Mouse (Mus musculus) kidney, embryonic 16.5 days (tissue): ENCODE results near the gene Serpina3g. TPM values are rescaled to one million over a fixed set of nuclear protein-coding genes. Genes with fewer than 3 reads are reported as not detected.
"Not testable (repeated sequence)": the region's sequence is repeated elsewhere in the genome, so short reads cannot be mapped to it uniquely, and the experiment has no call there.

Experiments
- ATAC-seq: fragments of 200-750 bp; cut with Nextera tagmentation; 2 replicates; pipeline ENCODE4 v1.8.0; 2017; ENCODE audit warnings: moderate TSS enrichment; ENCODE audit not compliant: low FRiP score, low TSS enrichment
- H3K27ac ChIP-seq: fragments of 300-500 bp; sonication (generic); 2 replicates; pipeline ENCODE4 v1.5.1; 2014; ENCODE audit warnings: low read length
- H3K27me3 ChIP-seq: fragments of 300-500 bp; sonication (generic); 2 replicates; pipeline ENCODE4 v1.6.1; 2014; ENCODE audit warnings: low read length, control low read depth, mixed read lengths; ENCODE audit not compliant: insufficient read depth
- H3K36me3 ChIP-seq: fragments of 300-500 bp; sonication (generic); 2 replicates; pipeline ENCODE4 v1.6.1; 2014; ENCODE audit warnings: low read length, control low read depth, mixed read lengths; ENCODE audit not compliant: insufficient read depth
- H3K4me1 ChIP-seq: fragments of 300-500 bp; sonication (generic); 2 replicates; pipeline ENCODE4 v1.6.1; 2014; ENCODE audit warnings: low read length, control low read depth, mixed read lengths; ENCODE audit not compliant: insufficient read depth
- H3K4me2 ChIP-seq: fragments of 300-500 bp; sonication (generic); replicated peaks from 2 replicates; pipeline ENCODE4 v1.6.1; 2014; ENCODE audit warnings: low read depth, low read length
- H3K4me3 ChIP-seq: fragments of 300-500 bp; sonication (generic); 2 replicates; pipeline ENCODE4 v1.5.1; 2014; ENCODE audit warnings: mild to moderate bottlenecking, low read length
- H3K9ac ChIP-seq: fragments of 300-500 bp; sonication (generic); replicated peaks from 2 replicates; pipeline ENCODE4 v1.6.1; 2014; ENCODE audit warnings: low read length
- H3K9me3 ChIP-seq: fragments of 300-500 bp; sonication (generic); 2 replicates; pipeline ENCODE4 v1.6.1; 2016; ENCODE audit warnings: low read length, control low read depth
- WGBS: fragments of 180-500 bp; shearing (Covaris S2); extraction: QIAGEN DNeasy Blood & Tissue Kit; methylation state at CpG from one replicate; pipeline ENCODE4 v1.1.7; 2014; 5-methylcytosine and 5-hydroxymethylcytosine counted together
- polyA plus RNA-seq: library from polyadenylated mRNA; unstranded; fragments of >200 nt; fragmentation: Nextera tagmentation; extraction: Ambion mirVana; gene quantifications from 2 replicates; pipeline ENCODE4 v1.2.1, GENCODE M21; 2015

Serpina3g gene
- polyA plus RNA-seq, 1 experiment from 2014 or later, result 9.6 TPM

GRCm38 (mm10) chr12:104224598-104225300 lies 11.3 kb upstream of the Serpina3g start:
- no peak overlapping the region for H3K4me3 ChIP-seq
- WGBS, result 72% methylated on average over 7 of the region's 7 CpGs
- H3K4me2 ChIP-seq, result no peak overlapping the region

GRCm38 (mm10) chr12:104230762-104231161 lies 5.3 kb upstream of the Serpina3g start:
- no peak for ATAC-seq
- Histone ChIP-seq H3K4me2 (no peak overlapping the region), H3K27me3 (no peaks in the 10 kb centered on the region), H3K36me3 (no peaks in the 10 kb centered on the region), H3K4me1 (0 out of 2 replicates have a peak, but pooled peaks cover 6% of the 10 kb centered on the region), H3K27ac (no peak overlapping the region), H3K9me3 (no peaks in the 10 kb centered on the region), H3K4me3 (no peak overlapping the region), H3K9ac (no peak overlapping the region)
- 69% methylated on average over 2 of the region's 2 CpGs for WGBS

More at GRCm38 (mm10) chr12:104224598-104225300, 11.3 kb upstream of the Serpina3g start:
- ATAC-seq, result no peak
- Histone ChIP-seq H3K36me3 (no peaks in the 10 kb centered on the region), H3K9ac (no peak overlapping the region), H3K27ac (no peak overlapping the region), H3K27me3 (no peaks in the 10 kb centered on the region), H3K9me3 (no peaks in the 10 kb centered on the region), H3K4me1 (no peaks in the 10 kb centered on the region)

DNA sequence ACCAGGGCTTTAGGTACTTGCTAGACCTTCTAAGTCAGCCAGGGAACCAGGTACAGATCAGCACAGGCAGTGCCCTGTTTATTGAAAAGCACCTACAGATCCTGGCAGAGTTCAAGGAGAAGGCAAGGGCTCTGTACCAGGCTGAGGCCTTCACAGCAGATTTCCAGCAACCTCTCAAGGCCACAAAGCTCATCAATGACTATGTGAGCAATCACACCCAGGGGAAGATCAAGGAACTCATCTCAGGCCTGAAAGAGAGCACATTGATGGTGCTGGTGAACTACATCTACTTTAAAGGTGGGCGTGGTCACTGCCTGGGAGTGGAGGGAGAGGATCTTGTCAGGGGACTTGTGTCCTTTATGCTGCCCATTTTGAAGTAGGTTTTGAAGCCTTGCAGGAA lies 2.0 kb downstream of the Serpina3g start:
- H3K9me3 ChIP-seq, H3K9ac ChIP-seq, H3K4me2 ChIP-seq, H3K36me3 ChIP-seq, H3K4me3 ChIP-seq, ATAC-seq, H3K4me1 ChIP-seq, H3K27me3 ChIP-seq, H3K27ac ChIP-seq: not testable (repeated sequence)
- 96% methylated on average over 1 of the region's 1 CpGs for WGBS

- Histone ChIP-seq H3K9me3 (no peaks in the 10 kb centered on the region), H3K4me3 (no peak overlapping the region), H3K4me2 (no peak overlapping the region), H3K36me3 (no peaks in the 10 kb centered on the region), H3K4me1 (0 out of 2 replicates have a peak, but pooled peaks cover 3% of the 10 kb centered on the region), H3K27ac (no peak overlapping the region), H3K27me3 (no peaks in the 10 kb centered on the region), H3K9ac (no peak overlapping the region)
- ATAC-seq, result no peak
These were observed 7.3 kb downstream of the Serpina3g start for GRCm38 (mm10) chr12:104243307-104243706.

DNA sequence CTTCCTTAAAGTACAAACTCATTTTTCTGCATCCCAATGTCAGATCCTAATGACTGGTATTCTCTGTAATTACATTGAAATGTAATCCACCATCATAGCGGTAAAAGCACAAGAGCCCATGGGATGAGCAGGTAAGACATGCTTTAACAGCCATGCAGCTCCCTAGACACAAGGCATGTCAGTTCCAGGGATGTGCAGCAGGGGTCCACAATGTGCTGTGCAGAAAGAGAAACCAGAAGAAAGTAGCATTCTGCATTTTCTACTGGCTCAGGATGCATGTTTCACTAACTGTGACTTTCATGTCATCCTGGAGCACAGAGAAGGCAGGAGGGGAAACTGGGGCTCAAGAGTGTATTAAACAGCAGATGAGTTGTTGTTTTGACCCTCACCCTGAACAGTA lies 9.0 kb downstream of the Serpina3g start:
- ATAC-seq, result no peak
- Histone ChIP-seq H3K9me3 (no peaks in the 10 kb centered on the region), H3K4me2 (no peak overlapping the region), H3K27me3 (no peaks in the 10 kb centered on the region), H3K4me3 (no peak overlapping the region), H3K27ac (no peak overlapping the region), H3K9ac (no peak overlapping the region), H3K4me1 (0 out of 2 replicates have a peak, but pooled peaks cover 3% of the 10 kb centered on the region), H3K36me3 (no peaks in the 10 kb centered on the region)
- 77% methylated on average over 1 of the region's 1 CpGs for WGBS

- Histone ChIP-seq H3K27ac (no peak overlapping the region), H3K9me3 (no peaks in the 10 kb centered on the region), H3K9ac (no peak overlapping the region), H3K4me3 (no peak overlapping the region), H3K27me3 (no peaks in the 10 kb centered on the region), H3K4me1 (0 out of 2 replicates have a peak, but pooled peaks cover 3% of the 10 kb centered on the region), H3K4me2 (no peak overlapping the region), H3K36me3 (no peaks in the 10 kb centered on the region)
- no peak for ATAC-seq
- WGBS, result 52% methylated on average over 3 of the region's 3 CpGs
These were observed 9.6 kb downstream of the Serpina3g start for GRCm38 (mm10) chr12:104245595-104245994.

DNA sequence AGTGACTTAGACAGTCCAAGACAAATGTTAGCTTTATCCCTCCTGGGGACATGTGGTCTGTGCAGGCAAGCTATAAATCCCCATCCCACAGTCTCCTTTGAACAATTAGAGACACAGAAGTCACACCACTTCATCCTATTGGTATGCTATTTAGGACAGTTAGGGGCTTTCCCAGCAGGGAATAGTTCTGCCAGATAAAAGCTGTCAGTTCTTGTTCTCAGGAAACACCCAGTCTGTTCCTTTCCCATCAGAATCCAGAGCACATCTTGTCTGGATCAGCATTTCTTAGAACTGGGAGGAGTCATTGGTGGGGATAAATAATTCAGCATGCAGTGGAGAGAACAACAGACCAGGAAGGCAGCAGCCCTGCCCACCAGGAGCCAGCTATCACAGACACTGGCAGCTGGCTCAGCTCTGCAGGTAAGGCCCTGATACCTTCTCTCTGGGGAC lies 11.5 kb downstream of the Serpina3g start:
- Histone ChIP-seq H3K27me3 (no peaks in the 10 kb centered on the region), H3K9me3 (no peaks in the 10 kb centered on the region), H3K9ac (no peak overlapping the region), H3K27ac (no peak overlapping the region), H3K36me3 (no peaks in the 10 kb centered on the region), H3K4me2 (no peak overlapping the region), H3K4me1 (0 out of 2 replicates have a peak, but pooled peaks cover 3% of the 10 kb centered on the region), H3K4me3 (no peak overlapping the region)
- ATAC-seq, result no peak

DNA sequence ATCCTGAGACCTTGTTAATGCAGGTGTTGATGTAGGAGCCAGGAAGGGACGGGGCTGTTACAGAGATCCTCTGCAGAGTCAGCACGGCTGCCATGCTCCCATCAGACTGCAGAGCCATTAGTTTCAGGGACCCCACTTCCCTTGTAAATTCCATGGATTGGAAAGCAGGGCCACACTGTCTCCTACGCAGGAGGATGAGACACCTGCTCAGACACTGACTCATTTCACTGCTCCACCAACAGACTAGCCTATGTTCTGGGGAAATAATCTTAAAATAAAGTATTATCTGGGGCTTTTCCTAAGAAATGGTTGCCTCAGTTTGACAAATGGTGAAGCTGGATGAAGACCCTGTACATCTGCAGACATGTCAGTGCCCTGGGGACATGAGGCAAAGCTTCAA lies 12.2 kb downstream of the Serpina3g start:
- Histone ChIP-seq H3K4me2 (no peak overlapping the region), H3K4me3 (no peak overlapping the region), H3K4me1 (0 out of 2 replicates have a peak, but pooled peaks cover 3% of the 10 kb centered on the region), H3K27ac (no peak overlapping the region), H3K9me3 (no peaks in the 10 kb centered on the region), H3K9ac (no peak overlapping the region), H3K27me3 (no peaks in the 10 kb centered on the region), H3K36me3 (no peaks in the 10 kb centered on the region)
- no peak for ATAC-seq
- WGBS, result 62% methylated on average over 3 of the region's 3 CpGs

- no peak overlapping the region for H3K9ac ChIP-seq
- no peak overlapping the region for H3K4me3 ChIP-seq
- H3K27me3 ChIP-seq, result no peaks in the 10 kb centered on the region
- no peak overlapping the region for H3K4me2 ChIP-seq
- H3K27ac ChIP-seq, result no peak overlapping the region
- H3K9me3 ChIP-seq, result no peaks in the 10 kb centered on the region
- peak; percentile 82; the same call in 1 of the 2 replicates for ATAC-seq
- no peaks in the 10 kb centered on the region for H3K4me1 ChIP-seq
- H3K36me3 ChIP-seq, result no peaks in the 10 kb centered on the region
- 16% methylated on average over 3 of the region's 3 CpGs for WGBS
These were observed 25.0 kb downstream of the Serpina3g start for GRCm38 (mm10) chr12:104261041-104261440.

DNA sequence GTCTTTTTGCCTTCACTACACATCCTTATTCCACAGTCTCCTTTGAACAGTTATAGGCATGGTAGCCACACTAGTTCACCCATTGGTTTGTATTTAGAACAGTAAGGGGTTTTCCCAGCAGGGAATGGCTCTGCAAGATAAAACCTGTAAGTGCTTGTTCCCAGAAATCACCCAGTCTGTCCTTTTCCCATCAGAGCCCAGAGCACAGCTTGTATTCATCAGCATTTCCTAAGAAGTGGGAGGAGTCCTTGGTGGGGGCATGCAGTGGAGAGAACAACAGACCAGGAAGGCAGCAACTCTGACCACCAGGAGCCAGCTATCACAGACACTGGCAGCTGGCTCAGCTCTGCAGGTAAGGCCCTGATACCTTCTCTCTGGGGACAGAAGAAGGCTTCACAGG lies 26.8 kb downstream of the Serpina3g start, which contains the start of gene Serpina3i:
TSS of gene Serpina3i (plus strand) at position 260 of the 400 bp plus-strand sequence.
- no peaks in the 10 kb centered on the region for H3K4me1 ChIP-seq
- H3K27me3 ChIP-seq, result no peaks in the 10 kb centered on the region
- H3K4me3 ChIP-seq, result no peak within 1 kb of the TSS
- no peak within 1 kb of the TSS for H3K9ac ChIP-seq
- H3K36me3 ChIP-seq, result no peaks in the 10 kb centered on the region
- no peak within 1 kb of the TSS for H3K4me2 ChIP-seq
- H3K9me3 ChIP-seq, result no peaks in the 10 kb centered on the region
- ATAC-seq, result no peak
- no peak within 1 kb of the TSS for H3K27ac ChIP-seq
